Mouse (Mus musculus) CD8-positive naive resting alpha-beta T cell, adult 2 months (primary cell): Measurements from ENCODE around the gene Tmeff1.
"Not testable (repeated sequence)": the region's sequence is repeated elsewhere in the genome, so short reads cannot be mapped to it uniquely, and the experiment has no call there.

Experiments used
- DNase-seq, 2 experiments: peaks; one replicate each; pipeline ENCODE4 v3.0.0; 2022; ENCODE audit warnings: low read depth in 2 of 2, low spot score in 2 of 2

Gene Tmeff1

GRCm38 (mm10) chr4:48674412-48674811 is 89.4 kb downstream of the Tmeff1 start:
- no peak for DNase-seq

- no peak for DNase-seq
Measured at GRCm38 (mm10) chr4:48676570-48677185, 91.7 kb downstream of the Tmeff1 start.

- no peak for DNase-seq
Measured at GRCm38 (mm10) chr4:48677276-48677675, 92.3 kb downstream of the Tmeff1 start.

- DNase-seq: no peak
Measured at GRCm38 (mm10) chr4:48677812-48678211, 92.8 kb downstream of the Tmeff1 start.

GRCm38 (mm10) chr4:48678793-48679192 is 93.8 kb downstream of the Tmeff1 start:
- no peak for DNase-seq

GRCm38 (mm10) chr4:48679728-48680127 is 94.8 kb downstream of the Tmeff1 start:
- not testable (repeated sequence) for DNase-seq

- DNase-seq: no peak
Measured at GRCm38 (mm10) chr4:48680214-48680613, 95.2 kb downstream of the Tmeff1 start.

GRCm38 (mm10) chr4:48680648-48681343 is 95.8 kb downstream of the Tmeff1 start:
- no peak for DNase-seq

- no peak for DNase-seq
Measured at GRCm38 (mm10) chr4:48683126-48683525, 98.2 kb downstream of the Tmeff1 start.

GRCm38 (mm10) chr4:48683633-48684209 is 98.7 kb downstream of the Tmeff1 start:
- DNase-seq: not testable (repeated sequence)

- DNase-seq: no peak
Measured at GRCm38 (mm10) chr4:48684593-48685187, 99.7 kb downstream of the Tmeff1 start.

- no peak for DNase-seq
Measured at GRCm38 (mm10) chr4:48688148-48688547, 103.2 kb downstream of the Tmeff1 start.

- DNase-seq: no peak
Measured at GRCm38 (mm10) chr4:48690640-48691039, 105.7 kb downstream of the Tmeff1 start.

- no peak for DNase-seq
Measured at GRCm38 (mm10) chr4:48691793-48692437, 106.9 kb downstream of the Tmeff1 start.

GRCm38 (mm10) chr4:48692736-48693292 is 107.8 kb downstream of the Tmeff1 start:
- no peak for DNase-seq

GRCm38 (mm10) chr4:48696706-48697105 is 111.7 kb downstream of the Tmeff1 start:
- DNase-seq: no peak

GRCm38 (mm10) chr4:48697302-48697701 is 112.3 kb downstream of the Tmeff1 start:
- no peak for DNase-seq
